Mouse (Mus musculus) myocyte (in vitro differentiated cells): ENCODE data around the gene Kazn.

Source experiments
- CEBPB ChIP-seq: IDR thresholded peaks from 2 replicates; pipeline ENCODE4 v1.6.1; 2011; ENCODE audit warnings: mild to moderate bottlenecking, moderate library complexity; ENCODE audit not compliant: poor library complexity, insufficient read depth, severe bottlenecking
- E2F4 ChIP-seq: IDR thresholded peaks from one replicate; pipeline ENCODE4 v1.6.1; 2011; ENCODE audit warnings: mild to moderate bottlenecking, control low read depth, moderate library complexity; ENCODE audit not compliant: insufficient read depth
- MAX ChIP-seq: IDR thresholded peaks from one replicate; pipeline ENCODE4 v1.6.1; 2011; ENCODE audit warnings: low read depth, mild to moderate bottlenecking, control low read depth
- MYOD1 ChIP-seq, 3 experiments: IDR thresholded peaks; one replicate each; pipeline ENCODE4 v1.6.1; 2011; ENCODE audit warnings: control low read depth in 2 of 3, low read depth in 2 of 3, mild to moderate bottlenecking in 2 of 3, moderate library complexity in 1 of 3; ENCODE audit not compliant: insufficient read length in 2 of 3, control insufficient read depth in 1 of 3
- MYOG ChIP-seq, 3 experiments: IDR thresholded peaks; one replicate each; pipeline ENCODE4 v1.6.1; 2011; ENCODE audit warnings: control low read depth in 2 of 3, low read depth in 2 of 3, mild to moderate bottlenecking in 2 of 3; ENCODE audit not compliant: insufficient read length in 2 of 3, control insufficient read depth in 1 of 3, insufficient read depth in 1 of 3
- POLR2A ChIP-seq: IDR thresholded peaks from one replicate; pipeline ENCODE4 v1.6.1; 2011; ENCODE audit warnings: low read depth, mild to moderate bottlenecking, control low read depth, moderate library complexity; ENCODE audit not compliant: insufficient read length
- POLR2AphosphoS2 ChIP-seq: IDR thresholded peaks from one replicate; pipeline ENCODE4 v1.6.1; 2011; ENCODE audit warnings: low read depth, control low read depth; ENCODE audit not compliant: insufficient read length
- REST ChIP-seq: IDR thresholded peaks from one replicate; pipeline ENCODE4 v1.6.1; 2011; ENCODE audit warnings: mild to moderate bottlenecking, control low read depth, moderate library complexity; ENCODE audit not compliant: insufficient read depth, insufficient read length
- SRF ChIP-seq: IDR thresholded peaks from one replicate; pipeline ENCODE4 v1.6.1; 2011; ENCODE audit warnings: low read depth; ENCODE audit not compliant: control insufficient read depth, insufficient read length
- TCF12 ChIP-seq: IDR thresholded peaks from one replicate; pipeline ENCODE4 v1.6.1; 2011; ENCODE audit warnings: mild to moderate bottlenecking, control low read depth; ENCODE audit not compliant: poor library complexity, insufficient read depth, severe bottlenecking
- USF1 ChIP-seq: IDR thresholded peaks from one replicate; pipeline ENCODE4 v1.6.1; 2011; ENCODE audit warnings: low read depth, mild to moderate bottlenecking, control low read depth, moderate library complexity

DNA sequence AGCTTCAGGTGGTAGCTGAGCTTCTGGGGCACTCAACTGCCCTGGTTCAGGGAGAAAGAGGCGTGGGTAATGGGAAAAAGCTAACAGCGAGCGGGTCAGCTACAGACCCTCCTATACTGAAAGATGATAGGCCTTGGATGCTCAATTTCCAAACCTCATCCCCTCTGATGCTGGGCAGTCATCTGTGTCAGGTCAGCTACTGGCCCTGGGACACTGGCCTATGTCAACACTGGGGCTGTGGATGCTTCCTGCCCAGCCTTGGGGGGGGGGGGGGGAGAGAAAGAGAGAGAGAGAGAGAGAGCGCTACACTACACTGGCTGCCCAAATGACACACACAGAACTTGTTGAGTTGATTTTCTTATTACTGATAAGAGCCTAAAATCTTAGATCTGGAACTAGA is 28.6 kb upstream of the Kazn start:
- TF ChIP-seq POLR2A (no peak), TCF12 (no peak), MAX (no peak), USF1 (no peak), CEBPB (no peak), E2F4 (no peak), POLR2AphosphoS2 (no peak), MYOD1 (IDR thresholded peaks at IDR 0.05; ENCODE audit: control insufficient read depth in 1 of 3, insufficient read length in 2 of 3, low read depth in 2 of 3) (no peak), SRF (no peak), MYOG (IDR thresholded peaks at IDR 0.05; ENCODE audit: control insufficient read depth in 1 of 3, insufficient read depth in 1 of 3, insufficient read length in 2 of 3, low read depth in 2 of 3) (no peak), REST (no peak)
